Mouse (Mus musculus): Measurements from ENCODE around the gene Vmn2r103. TPM values are rescaled to one million over a fixed set of nuclear protein-coding genes. Genes with fewer than 3 reads are reported as not detected.

The Vmn2r103 gene
- not detected in 2 replicates for total RNA-seq (2017)

DNA sequence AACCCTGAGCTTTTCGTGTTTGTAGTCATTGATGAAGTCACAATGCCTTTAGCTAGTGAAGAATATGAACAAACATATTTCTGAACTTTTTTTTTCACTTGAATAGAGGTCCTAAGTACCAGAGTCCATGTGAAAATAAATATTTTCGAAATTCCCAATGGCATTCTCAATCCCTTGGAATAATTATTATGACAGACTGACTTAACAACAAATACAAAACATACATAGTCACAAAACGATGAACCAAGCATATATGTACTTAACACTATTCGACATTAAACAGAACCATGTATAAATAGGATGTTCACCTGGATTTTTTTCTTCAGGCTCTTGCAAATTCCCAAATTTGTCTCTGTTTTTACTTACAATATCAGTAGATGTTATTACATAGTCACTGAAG lies at the start of gene Vmn2r103:
TSS of gene Vmn2r103 (plus strand) at position 301 of the 400 bp plus-strand sequence.
- ATAC-seq (replicated peaks in 1 of 2; ENCODE audit: insufficient read depth in 1 of 2, low FRiP score in 2 of 2, low TSS enrichment in 1 of 2, low read depth in 1 of 2, poor library complexity in 2 of 2, severe bottlenecking in 2 of 2): no peak

DNA sequence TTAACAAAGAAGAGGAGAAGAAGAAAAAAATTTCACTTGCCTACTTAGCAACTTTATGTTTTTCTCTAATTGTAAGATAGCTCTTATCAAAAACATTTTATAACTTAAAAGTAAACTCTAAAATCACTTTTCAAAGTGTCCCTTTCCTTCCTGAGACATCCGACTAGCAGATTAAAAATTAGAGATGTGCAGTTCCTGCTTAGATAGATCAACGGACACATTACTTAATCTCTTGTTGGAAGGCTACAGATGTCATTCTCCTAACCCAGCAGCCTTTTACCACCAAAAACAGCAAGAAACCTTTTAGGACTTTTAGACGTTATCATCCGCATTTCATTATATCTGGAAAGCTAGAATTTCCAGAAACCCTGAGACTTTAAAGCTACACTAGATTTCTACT lies 5.8 kb downstream of the Vmn2r103 start:
- ATAC-seq (replicated peaks in 1 of 2; ENCODE audit: insufficient read depth in 1 of 2, low FRiP score in 2 of 2, low TSS enrichment in 1 of 2, low read depth in 1 of 2, poor library complexity in 2 of 2, severe bottlenecking in 2 of 2): no peak

DNA sequence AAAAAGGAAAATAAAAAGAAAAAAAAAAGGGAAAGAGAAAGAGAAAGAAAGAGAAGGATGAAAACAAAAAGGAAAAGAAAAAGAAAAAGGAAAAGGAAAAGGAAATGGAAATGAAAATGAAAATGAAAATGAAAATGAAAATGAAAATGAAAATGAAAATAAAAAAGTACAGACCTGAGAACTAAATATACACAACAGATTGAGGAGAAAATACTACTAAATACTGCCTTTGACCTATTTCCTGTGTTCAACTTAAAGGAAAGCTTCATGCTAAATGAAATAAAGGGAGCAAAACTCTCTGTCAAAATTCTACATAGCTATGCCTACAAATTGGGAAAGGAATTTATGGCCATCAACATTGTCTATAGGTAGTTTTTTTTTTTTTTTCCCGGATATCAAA lies 16.1 kb downstream of the Vmn2r103 start:
- ATAC-seq (replicated peaks in 1 of 2; ENCODE audit: insufficient read depth in 1 of 2, low FRiP score in 2 of 2, low TSS enrichment in 1 of 2, low read depth in 1 of 2, poor library complexity in 2 of 2, severe bottlenecking in 2 of 2): no peak

Other genes starting within 250 kb of the Vmn2r103 start
- gene Vmn2r101, start 196.1 kb upstream of the Vmn2r103 start, total RNA-seq (2017): not detected in 2 replicates
- gene Vmn2r102, start 113.0 kb upstream of the Vmn2r103 start, total RNA-seq (2017): not detected in 2 replicates